Mouse (Mus musculus) heart, postnatal 10 days (tissue): ENCODE results near the gene Zc3h6. TPM values are rescaled to one million over a fixed set of nuclear protein-coding genes. Genes with fewer than 3 reads are reported as not detected.

ENCODE experiments used
- microRNA-seq, 2 experiments: library from miRNA; unstranded; fragments of <30 nt; microRNA quantifications; one replicate each; pipeline ENCODE4 v1.2.0; 2022
- total RNA-seq, 2 experiments: library from RNA; stranded (reverse); gene quantifications; 2 replicates each; pipeline ENCODE4 v1.2.3; 2021

Gene Zc3h6
- total RNA-seq, 2 experiments from 2014 or later, result 3.8 to 5.1 TPM

Small RNA genes lying within 50 kb of the gene (microRNA-seq; reads per million reads assigned to microRNA genes)
- gene Gm22859, result 0 reads per million in 2 experiments

Other genes with a start within 250 kb of the Zc3h6 start
- gene Tmem87b, start 149.3 kb upstream of the Zc3h6 start, total RNA-seq, result 10 to 100 TPM; 24.0 to 25.5 TPM
- gene Fbln7, start 104.4 kb upstream of the Zc3h6 start, total RNA-seq, result 1 to 10 TPM in 1 of 2 experiments, under 1 TPM in 1; 0.82 to 1.1 TPM
- 1 to 10 TPM; 3.2 to 3.5 TPM for gene Zc3h8, start 23.3 kb upstream of the Zc3h6 start, total RNA-seq
- gene Gm10762, start 323 bp downstream of the Zc3h6 start, total RNA-seq, result 10 to 100 TPM; 14.7 to 16.3 TPM
- not detected for gene Vinac1, start 80.8 kb downstream of the Zc3h6 start, total RNA-seq
- gene Ttl, start 98.5 kb downstream of the Zc3h6 start, total RNA-seq, result 10 to 100 TPM; 18.1 to 20.2 TPM
- gene Polr1b, start 133.6 kb downstream of the Zc3h6 start, total RNA-seq, result 10 to 100 TPM; 10.4 to 14.1 TPM
- 10 to 100 TPM; 11.6 to 13.9 TPM for gene Chchd5, start 162.3 kb downstream of the Zc3h6 start, total RNA-seq
- 10 to 100 TPM; 15.3 to 18.8 TPM for gene Slc20a1, start 231.4 kb downstream of the Zc3h6 start, total RNA-seq